Mouse (Mus musculus) midbrain, embryonic 14.5 days (tissue): ENCODE data around the gene R3hcc1l. TPM values are rescaled to one million over a fixed set of nuclear protein-coding genes. Genes with fewer than 3 reads are reported as not detected.

Experiments
- ATAC-seq: fragments of 200-750 bp; cut with Nextera tagmentation; 2 replicates; pipeline ENCODE4 v1.8.0; 2017; ENCODE audit warnings: moderate number of reproducible peaks, moderate library complexity; ENCODE audit not compliant: low FRiP score, low TSS enrichment
- DNase-seq: peaks from one replicate; pipeline ENCODE4 v3.0.0-alpha.2; 2015
- H3K27ac ChIP-seq: fragments of 300-500 bp; sonication (generic); replicated peaks from 2 replicates; pipeline ENCODE4 v1.5.1; 2014; ENCODE audit warnings: mild to moderate bottlenecking, low read depth, low read length, moderate library complexity
- H3K27me3 ChIP-seq: fragments of 300-500 bp; sonication (generic); 2 replicates; pipeline ENCODE4 v1.6.1; 2014; ENCODE audit warnings: low read length, control low read depth, mixed read lengths; ENCODE audit not compliant: control insufficient read depth, insufficient read depth
- H3K36me3 ChIP-seq: fragments of 300-500 bp; sonication (generic); 2 replicates; pipeline ENCODE4 v1.6.1; 2014; ENCODE audit warnings: low read length, control low read depth; ENCODE audit not compliant: control insufficient read depth, insufficient read depth
- H3K4me1 ChIP-seq: fragments of 300-500 bp; sonication (generic); 2 replicates; pipeline ENCODE4 v1.6.1; 2014; ENCODE audit warnings: mild to moderate bottlenecking, antibody characterized with exemption, low read length, control low read depth; ENCODE audit not compliant: control insufficient read depth, insufficient read depth
- H3K4me2 ChIP-seq: fragments of 300-500 bp; sonication (generic); 2 replicates; pipeline ENCODE4 v1.6.1; 2014; ENCODE audit warnings: mild to moderate bottlenecking, low read length, moderate library complexity
- H3K4me3 ChIP-seq: fragments of 300-500 bp; sonication (generic); replicated peaks from 2 replicates; pipeline ENCODE4 v1.5.1; 2014; ENCODE audit warnings: low read depth, low read length
- H3K9ac ChIP-seq: fragments of 300-500 bp; sonication (generic); replicated peaks from 2 replicates; pipeline ENCODE4 v1.6.1; 2014; ENCODE audit warnings: mild to moderate bottlenecking, low read length, moderate library complexity
- H3K9me3 ChIP-seq: fragments of 300-500 bp; sonication (generic); 2 replicates; pipeline ENCODE4 v1.6.1; 2016; ENCODE audit warnings: low read length, control low read depth, mixed read lengths; ENCODE audit not compliant: control insufficient read depth
- WGBS: fragments of 180-500 bp; shearing (Covaris S2); extraction: QIAGEN DNeasy Blood & Tissue Kit; methylation state at CpG from one replicate; pipeline ENCODE4 v1.1.7; 2014; 5-methylcytosine and 5-hydroxymethylcytosine counted together
- polyA plus RNA-seq: library from polyadenylated mRNA; unstranded; fragments of >200 nt; fragmentation: Nextera tagmentation; extraction: Ambion mirVana; gene quantifications from 2 replicates; pipeline ENCODE4 v1.2.1, GENCODE M21; 2014

The R3hcc1l gene
- polyA plus RNA-seq, 1 experiment from 2014 or later = 15.4 TPM

GRCm38 (mm10) chr19:42599891-42600290 lies 81.3 kb downstream of the R3hcc1l start:
- no peak overlapping the region for H3K9ac ChIP-seq
- no peaks in the 10 kb centered on the region for H3K9me3 ChIP-seq
- ATAC-seq (no peak), DNase-seq (no peak)
- H3K27ac ChIP-seq = no peak overlapping the region
- WGBS = 83% methylated on average over 17 of the region's 17 CpGs
- H3K4me3 ChIP-seq = no peak overlapping the region
- 0 out of 2 replicates have a peak, but pooled peaks cover 2% of the 10 kb centered on the region for H3K36me3 ChIP-seq
- H3K4me1 ChIP-seq = no peaks in the 10 kb centered on the region
- H3K27me3 ChIP-seq = no peaks in the 10 kb centered on the region
- no peak overlapping the region for H3K4me2 ChIP-seq

DNA sequence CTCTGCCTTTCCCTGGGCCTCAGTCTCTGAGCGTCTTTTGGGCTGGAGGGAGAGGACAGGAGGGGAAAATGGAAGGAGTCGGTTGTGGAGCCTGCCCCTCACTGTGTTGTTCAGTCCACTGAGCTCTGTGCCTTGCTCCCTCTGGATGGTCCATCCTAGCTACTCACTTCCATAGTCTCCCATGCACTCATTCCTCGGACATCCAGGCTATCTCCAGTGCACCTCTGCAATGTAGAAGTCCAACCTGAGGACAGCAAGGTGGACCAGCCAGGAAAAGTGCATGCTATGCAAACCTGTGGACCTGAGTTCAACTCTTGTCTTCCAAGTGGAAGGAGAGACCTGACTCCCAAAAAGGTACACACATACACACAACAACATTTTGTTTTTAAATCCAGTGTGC lies 82.0 kb downstream of the R3hcc1l start:
- no peaks in the 10 kb centered on the region for H3K27me3 ChIP-seq
- H3K4me3 ChIP-seq = no peak overlapping the region
- no peaks in the 10 kb centered on the region for H3K36me3 ChIP-seq
- no peak overlapping the region for H3K27ac ChIP-seq
- ATAC-seq (no peak), DNase-seq (no peak)
- H3K4me2 ChIP-seq = no peak overlapping the region
- H3K9me3 ChIP-seq = no peaks in the 10 kb centered on the region
- no peak overlapping the region for H3K9ac ChIP-seq
- 78% methylated on average over 3 of the region's 3 CpGs for WGBS
- no peaks in the 10 kb centered on the region for H3K4me1 ChIP-seq

DNA sequence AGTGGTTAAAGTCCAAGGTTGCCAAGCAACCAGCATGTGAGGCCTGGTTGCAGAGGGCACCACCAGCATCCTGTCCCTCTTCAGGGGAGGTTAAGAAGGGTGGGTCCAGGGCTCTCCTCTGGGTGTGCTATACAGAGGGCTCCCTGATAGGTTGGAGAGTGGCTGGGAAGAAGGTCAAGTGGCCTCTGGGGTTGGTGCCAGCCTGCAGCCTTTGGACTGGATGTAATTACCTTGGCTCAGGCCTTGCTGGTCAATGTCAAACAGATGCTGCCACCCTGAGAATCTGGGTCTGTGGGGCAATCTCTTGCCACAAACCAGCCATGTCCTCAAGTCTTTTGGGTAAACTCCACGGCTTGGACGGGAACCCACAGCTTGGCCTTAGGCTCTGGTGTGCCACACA lies 82.9 kb downstream of the R3hcc1l start:
- no peak for DNase-seq

GRCm38 (mm10) chr19:42602041-42602440 lies 83.5 kb downstream of the R3hcc1l start:
- 77% methylated on average over 8 of the region's 8 CpGs for WGBS
- ATAC-seq = no peak

More for the DNA sequence above, 82.9 kb downstream of the R3hcc1l start:
- no peak overlapping the region for H3K4me2 ChIP-seq
- H3K27ac ChIP-seq = no peak overlapping the region
- WGBS = 95% methylated on average over 2 of the region's 2 CpGs
- no peaks in the 10 kb centered on the region for H3K4me1 ChIP-seq
- no peak overlapping the region for H3K9ac ChIP-seq
- no peaks in the 10 kb centered on the region for H3K27me3 ChIP-seq
- H3K36me3 ChIP-seq = no peaks in the 10 kb centered on the region
- no peaks in the 10 kb centered on the region for H3K9me3 ChIP-seq
- H3K4me3 ChIP-seq = no peak overlapping the region
- no peak for ATAC-seq

GRCm38 (mm10) chr19:42602576-42602975 lies 84.0 kb downstream of the R3hcc1l start:
- no peaks in the 10 kb centered on the region for H3K9me3 ChIP-seq
- DNase-seq (no peak), ATAC-seq (no peak)
- H3K9ac ChIP-seq = no peak overlapping the region
- H3K4me1 ChIP-seq = no peaks in the 10 kb centered on the region
- no peak overlapping the region for H3K27ac ChIP-seq
- H3K4me2 ChIP-seq = no peak overlapping the region
- H3K36me3 ChIP-seq = no peaks in the 10 kb centered on the region
- H3K27me3 ChIP-seq = no peaks in the 10 kb centered on the region
- H3K4me3 ChIP-seq = no peak overlapping the region
- WGBS = 86% methylated on average over 8 of the region's 8 CpGs

More at GRCm38 (mm10) chr19:42602041-42602440, 83.5 kb downstream of the R3hcc1l start:
- no peaks in the 10 kb centered on the region for H3K27me3 ChIP-seq
- DNase-seq = no peak
- H3K4me2 ChIP-seq = no peak overlapping the region
- no peak overlapping the region for H3K27ac ChIP-seq
- no peaks in the 10 kb centered on the region for H3K4me1 ChIP-seq
- H3K4me3 ChIP-seq = no peak overlapping the region
- H3K9me3 ChIP-seq = no peaks in the 10 kb centered on the region
- H3K9ac ChIP-seq = no peak overlapping the region
- no peaks in the 10 kb centered on the region for H3K36me3 ChIP-seq

- peaks cover 14% of the 10 kb centered on the region; the same call in 1 of the 2 replicates for H3K27me3 ChIP-seq
- no peaks in the 10 kb centered on the region for H3K36me3 ChIP-seq
- no peak overlapping the region for H3K9ac ChIP-seq
- H3K27ac ChIP-seq = no peak overlapping the region
- no peak overlapping the region for H3K4me2 ChIP-seq
- H3K4me3 ChIP-seq = no peak overlapping the region
- H3K4me1 ChIP-seq = no peaks in the 10 kb centered on the region
- DNase-seq = no peak
- no peaks in the 10 kb centered on the region for H3K9me3 ChIP-seq
- no peak for ATAC-seq
- WGBS = 92% methylated on average over 5 of the region's 5 CpGs
These were observed 89.5 kb downstream of the R3hcc1l start for GRCm38 (mm10) chr19:42608082-42608481.

DNA sequence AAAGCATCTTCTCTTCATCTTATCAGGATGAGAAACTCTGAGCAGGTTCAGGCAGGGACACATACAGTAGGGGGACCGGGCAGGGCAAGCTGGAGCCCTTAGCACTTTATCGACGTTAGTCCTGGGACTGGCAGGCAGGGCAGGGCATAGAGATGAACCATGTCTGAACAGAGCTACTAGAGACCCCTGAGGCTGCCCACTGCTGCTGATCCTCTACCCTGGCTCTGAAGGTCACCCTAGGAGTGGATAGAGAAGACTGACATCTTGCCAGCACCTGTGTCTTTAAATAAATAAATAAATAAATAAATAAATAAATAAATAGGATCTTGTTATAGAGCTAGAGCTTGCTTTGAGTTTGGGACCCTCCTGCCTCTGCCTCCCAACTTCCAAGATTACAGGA lies 91.2 kb downstream of the R3hcc1l start:
- no peak overlapping the region for H3K4me3 ChIP-seq
- no peak overlapping the region for H3K9ac ChIP-seq
- no peak for DNase-seq
- ATAC-seq = no peak
- no peaks in the 10 kb centered on the region for H3K4me1 ChIP-seq
- no peaks in the 10 kb centered on the region for H3K36me3 ChIP-seq
- H3K27ac ChIP-seq = no peak overlapping the region
- H3K9me3 ChIP-seq = no peaks in the 10 kb centered on the region
- peaks cover 14% of the 10 kb centered on the region; the same call in 1 of the 2 replicates for H3K27me3 ChIP-seq
- 97% methylated on average over 3 of the region's 3 CpGs for WGBS
- H3K4me2 ChIP-seq = no peak overlapping the region

DNA sequence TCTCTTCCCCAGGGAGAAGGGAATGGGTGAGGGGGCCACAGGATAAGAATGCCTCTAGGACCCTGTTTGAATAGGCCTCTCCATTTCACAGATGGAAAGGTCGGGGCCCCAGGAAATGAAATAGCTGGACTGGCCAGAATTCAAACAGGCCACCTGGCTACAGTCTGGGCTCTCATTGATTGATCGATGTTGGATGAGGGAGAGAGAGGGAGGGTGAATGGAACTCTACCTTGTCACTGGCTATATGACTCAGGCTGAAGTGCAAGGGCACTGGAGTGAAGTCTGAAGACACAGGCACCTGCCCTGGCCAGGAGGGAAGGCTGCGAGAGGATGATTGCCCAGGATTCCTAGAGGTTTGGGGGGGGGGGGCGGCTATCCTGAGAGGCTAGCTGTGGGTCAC lies 93.2 kb downstream of the R3hcc1l start:
- Histone ChIP-seq H3K27me3 (peaks cover 14% of the 10 kb centered on the region; the same call in 1 of the 2 replicates), H3K9ac (no peak overlapping the region), H3K4me1 (no peaks in the 10 kb centered on the region), H3K9me3 (no peaks in the 10 kb centered on the region), H3K4me3 (no peak overlapping the region), H3K27ac (no peak overlapping the region), H3K36me3 (no peaks in the 10 kb centered on the region), H3K4me2 (no peak overlapping the region)
- ATAC-seq = no peak
- DNase-seq = no peak
- 84% methylated on average over 4 of the region's 4 CpGs for WGBS

GRCm38 (mm10) chr19:42612654-42613053 lies 94.1 kb downstream of the R3hcc1l start, which contains the start of gene Loxl4:
Gene Loxl4 (minus strand): TSS chr19:42612813.
- DNase-seq (peak; percentile 42), ATAC-seq (no peak)
- peak within 1 kb of the TSS; percentile 15; the same call in 1 of the 2 replicates for H3K4me3 ChIP-seq
- H3K4me2 ChIP-seq = peak within 1 kb of the TSS; percentile 50
- H3K9ac ChIP-seq = no peak within 1 kb of the TSS
- H3K36me3 ChIP-seq = no peaks in the 10 kb centered on the region
- no peak within 1 kb of the TSS for H3K27ac ChIP-seq
- no peaks in the 10 kb centered on the region for H3K4me1 ChIP-seq
- no peaks in the 10 kb centered on the region for H3K9me3 ChIP-seq
- H3K27me3 ChIP-seq = peaks cover 14% of the 10 kb centered on the region; the same call in 1 of the 2 replicates
- under 1% methylated on average over 37 of the region's 37 CpGs for WGBS
